Mouse (Mus musculus): Measurements from ENCODE around the gene Dock4.

Dock4 gene

GRCm38 (mm10) chr12:40574051-40574450, 128.3 kb downstream of the Dock4 start:
- no peak for DNase-seq

DNA sequence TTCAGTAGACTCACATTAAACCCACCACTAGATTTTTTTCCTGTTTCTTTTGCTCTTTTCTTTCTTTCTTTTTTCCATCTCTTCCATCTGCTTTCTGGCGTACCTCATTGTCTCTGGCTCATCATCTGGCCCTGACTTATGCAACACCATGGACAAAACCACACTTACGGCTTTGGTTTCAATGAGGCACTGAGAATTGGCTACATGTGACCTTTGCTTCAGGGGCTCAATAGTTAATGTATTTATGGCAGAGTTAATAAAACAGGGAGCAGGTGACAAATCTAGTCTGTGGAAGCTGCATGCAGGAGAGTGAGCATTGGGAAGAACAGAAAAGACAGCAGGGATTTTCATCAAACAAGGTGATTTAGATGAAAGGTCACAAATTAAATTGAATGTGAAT, 131.0 kb downstream of the Dock4 start:
- DNase-seq: no peak

GRCm38 (mm10) chr12:40580351-40580750, 134.6 kb downstream of the Dock4 start:
- DNase-seq: no peak

GRCm38 (mm10) chr12:40581037-40581436, 135.3 kb downstream of the Dock4 start:
- no peak for DNase-seq

DNA sequence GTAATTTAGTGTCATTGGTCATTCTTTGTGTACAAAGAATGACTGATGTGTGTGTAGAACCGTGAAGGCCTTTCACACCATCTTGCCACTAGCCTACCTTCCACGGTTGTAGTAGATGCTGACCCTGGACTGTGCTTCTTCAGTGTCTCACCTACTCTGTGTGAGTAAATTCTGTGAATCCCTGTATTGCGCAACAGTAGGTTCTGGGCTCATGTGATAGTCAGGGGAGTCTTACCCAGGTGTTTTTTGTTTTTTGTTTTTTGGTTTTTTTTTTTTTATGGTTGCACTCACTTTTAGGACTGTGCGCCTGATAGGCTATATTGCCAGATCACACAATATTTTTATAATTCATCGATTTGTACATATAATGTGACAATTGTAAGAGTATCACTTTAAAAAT, 136.3 kb downstream of the Dock4 start:
- DNase-seq: no peak

DNA sequence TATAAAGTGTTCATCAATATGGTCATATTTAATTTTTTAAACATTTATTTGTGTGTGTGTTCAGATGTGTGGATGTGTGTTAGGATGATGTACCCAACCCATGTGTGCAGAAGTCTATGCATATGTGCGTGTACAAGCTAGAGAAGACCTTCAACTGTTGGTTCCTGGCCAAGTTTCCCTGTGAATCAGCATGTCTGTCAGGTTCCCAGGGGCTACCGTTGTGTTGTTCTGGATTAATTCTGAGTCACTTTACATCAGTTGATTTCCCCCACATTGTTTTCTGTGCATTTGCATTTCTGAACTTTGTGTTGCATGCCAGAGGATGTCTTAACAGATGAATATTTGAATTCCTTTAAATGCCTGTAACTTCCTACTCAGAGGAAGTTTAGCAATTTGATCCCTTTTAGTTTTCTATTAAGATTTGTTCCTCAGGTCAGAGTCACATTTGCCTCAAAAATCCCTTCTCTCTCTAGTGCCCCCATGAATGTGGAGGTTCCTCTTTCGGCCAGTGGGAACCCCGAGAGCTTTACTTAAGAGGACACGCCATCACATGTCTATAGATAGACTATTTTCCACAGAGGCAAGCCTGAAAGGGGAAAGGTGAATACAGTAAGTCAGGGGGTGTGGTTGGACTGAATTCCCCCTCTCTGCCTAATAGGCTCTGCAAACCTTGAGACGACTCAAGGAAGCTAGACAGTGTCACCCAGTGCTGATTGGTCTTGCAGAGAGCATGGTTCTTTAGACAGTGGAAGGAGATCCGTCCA, 139.0 kb downstream of the Dock4 start:
- no peak for DNase-seq

DNA sequence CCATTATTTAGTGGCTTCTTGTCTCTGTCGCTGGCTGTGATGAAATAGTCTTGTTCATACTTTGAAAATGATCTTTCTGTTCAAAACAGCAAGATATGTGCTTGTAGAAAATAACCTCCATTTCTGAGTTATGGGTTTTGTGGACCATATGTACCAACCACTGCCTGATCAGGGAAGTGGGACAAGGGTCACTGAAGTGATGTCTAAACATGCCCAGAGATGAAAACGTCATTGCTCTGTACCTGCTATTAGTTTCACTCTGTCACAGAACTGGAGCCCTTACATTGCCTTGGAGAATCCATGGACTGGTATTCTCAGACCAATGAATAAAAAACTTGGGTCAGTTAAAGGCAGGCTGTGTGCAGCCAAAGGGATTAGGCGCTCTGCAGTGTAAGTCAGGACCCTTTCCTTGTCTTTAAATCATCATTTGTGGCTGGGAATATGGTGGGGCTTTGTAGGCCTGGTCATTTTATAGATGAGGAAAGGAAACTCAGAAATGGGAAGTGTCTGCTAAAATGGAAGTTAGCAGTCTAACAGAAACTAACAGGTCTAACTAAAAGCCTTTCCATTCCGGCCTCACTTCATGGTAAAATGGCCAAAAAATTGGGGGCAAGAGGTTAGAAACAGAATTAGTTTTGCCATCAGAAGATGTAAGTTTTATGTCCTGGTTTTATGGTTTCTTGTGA, 139.8 kb downstream of the Dock4 start:
- DNase-seq: no peak

GRCm38 (mm10) chr12:40594161-40594560, 148.4 kb downstream of the Dock4 start:
- DNase-seq: no peak

DNA sequence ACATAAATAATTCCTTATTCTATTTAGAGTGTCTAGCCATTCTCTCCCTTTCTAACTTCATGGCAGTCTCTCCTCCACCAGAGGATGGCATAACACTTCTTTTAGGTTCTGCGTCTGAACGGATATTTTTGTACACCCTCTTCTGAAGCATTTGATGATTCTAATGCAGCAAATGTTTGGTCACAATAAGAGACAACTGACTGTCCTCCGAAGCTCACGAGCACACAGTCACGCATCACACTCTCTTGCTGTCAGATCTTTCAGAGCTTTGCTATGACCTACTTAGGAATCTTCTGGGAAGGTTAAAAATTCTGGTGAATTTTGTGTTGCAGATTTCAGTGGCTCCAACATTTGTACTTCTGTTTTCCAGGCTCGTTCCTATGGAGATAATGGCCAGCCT, 149.7 kb downstream of the Dock4 start:
- no peak for DNase-seq

GRCm38 (mm10) chr12:40596020-40596419, 150.3 kb downstream of the Dock4 start:
- DNase-seq: no peak

GRCm38 (mm10) chr12:40596441-40596840, 150.7 kb downstream of the Dock4 start:
- no peak for DNase-seq

DNA sequence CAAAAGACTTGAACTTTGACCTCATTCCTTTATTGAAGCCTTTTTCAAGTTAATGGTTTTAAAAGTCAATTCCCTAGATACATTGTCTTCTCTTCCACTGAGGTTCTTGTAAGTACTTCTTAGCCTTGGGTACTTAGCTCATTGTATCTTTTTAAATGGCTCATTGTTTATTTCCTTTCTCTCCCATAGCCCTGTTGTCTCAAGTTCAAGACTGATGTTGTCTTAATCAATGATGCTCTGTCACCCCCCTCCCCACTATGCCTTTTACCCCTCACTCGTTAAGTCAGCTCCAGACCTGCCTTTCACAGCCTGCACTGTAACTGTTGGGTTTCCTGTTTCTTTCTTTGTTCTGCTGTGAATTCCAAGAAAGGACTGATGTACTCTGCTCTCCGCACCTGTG, 154.2 kb downstream of the Dock4 start:
- no peak for DNase-seq

GRCm38 (mm10) chr12:40605565-40605964, 159.8 kb downstream of the Dock4 start:
- DNase-seq: no peak

DNA sequence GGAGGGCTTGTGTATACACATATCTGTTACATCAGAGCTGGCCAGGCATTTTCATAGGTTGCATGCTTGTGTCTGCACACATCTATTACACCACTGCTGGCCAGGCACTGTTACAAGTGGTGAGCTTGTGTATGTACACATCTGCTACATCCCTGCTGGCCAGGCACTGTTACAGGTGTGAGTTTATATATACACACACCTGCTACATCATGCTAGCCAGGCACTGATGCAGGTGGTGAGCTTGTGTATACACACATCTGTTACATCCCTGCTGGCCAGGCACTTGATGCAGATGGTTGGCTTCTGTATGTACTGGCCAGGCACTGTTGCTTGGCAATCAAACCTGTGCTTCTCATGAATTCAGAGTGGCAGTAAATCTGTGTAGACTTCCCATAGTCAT, 177.2 kb downstream of the Dock4 start:
- no peak for DNase-seq

DNA sequence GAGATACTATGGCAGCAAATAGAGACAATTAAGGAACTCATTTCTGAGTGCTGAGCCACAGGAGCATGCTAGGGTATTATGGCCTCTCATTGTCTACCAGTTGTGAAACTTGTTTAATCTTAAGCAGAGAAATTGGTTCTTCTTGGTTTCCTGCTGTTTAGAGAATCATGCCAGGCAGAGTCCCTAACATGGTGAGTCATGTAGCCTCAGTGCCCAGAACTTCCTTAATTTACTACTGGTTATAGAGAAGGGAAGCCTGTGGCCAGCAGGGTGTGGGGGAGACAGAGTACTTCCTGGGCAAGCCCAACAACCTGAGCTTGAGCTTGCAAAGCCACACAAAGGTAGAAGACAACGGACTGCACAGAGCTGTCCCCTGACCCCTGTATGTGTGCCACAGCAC, 180.8 kb downstream of the Dock4 start:
- no peak for DNase-seq

DNA sequence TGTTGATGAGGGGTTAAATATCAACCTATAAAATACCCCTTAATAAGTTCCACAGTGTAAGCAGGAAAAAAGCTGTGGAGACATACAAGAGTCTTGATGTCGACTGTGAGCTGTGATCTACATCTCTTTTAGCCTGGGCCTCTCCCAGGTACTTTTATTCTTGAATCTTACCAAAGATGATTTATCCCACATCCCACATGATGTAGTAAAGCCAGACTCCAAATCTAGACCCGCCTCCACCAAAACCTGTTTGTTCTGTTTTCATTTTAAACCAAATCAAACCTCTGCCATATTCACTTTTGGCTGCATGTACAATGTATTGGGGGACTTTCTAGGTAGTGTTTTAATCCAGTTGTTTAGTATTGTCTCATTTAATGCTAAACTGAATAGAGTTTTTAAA, 187.5 kb downstream of the Dock4 start:
- no peak for DNase-seq

DNA sequence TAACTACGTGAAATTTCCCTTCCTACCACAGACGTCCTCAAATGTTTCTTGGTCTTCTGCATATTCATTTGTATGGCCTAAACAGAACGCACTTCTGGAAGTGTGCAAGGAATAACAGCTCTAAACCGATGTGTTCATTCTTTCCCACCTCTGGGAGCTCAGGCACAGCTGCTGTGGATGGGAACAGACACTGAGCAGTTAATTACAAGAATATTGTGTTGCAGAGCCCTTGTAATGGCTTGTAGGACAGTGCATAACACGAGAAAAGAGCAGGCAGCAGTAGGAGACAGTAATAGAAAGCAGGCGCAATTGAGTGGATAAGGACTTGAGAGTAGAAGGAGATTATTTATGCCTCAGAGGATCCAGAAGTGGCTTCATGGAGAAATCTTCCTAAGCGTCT, 188.4 kb downstream of the Dock4 start:
- DNase-seq: no peak

DNA sequence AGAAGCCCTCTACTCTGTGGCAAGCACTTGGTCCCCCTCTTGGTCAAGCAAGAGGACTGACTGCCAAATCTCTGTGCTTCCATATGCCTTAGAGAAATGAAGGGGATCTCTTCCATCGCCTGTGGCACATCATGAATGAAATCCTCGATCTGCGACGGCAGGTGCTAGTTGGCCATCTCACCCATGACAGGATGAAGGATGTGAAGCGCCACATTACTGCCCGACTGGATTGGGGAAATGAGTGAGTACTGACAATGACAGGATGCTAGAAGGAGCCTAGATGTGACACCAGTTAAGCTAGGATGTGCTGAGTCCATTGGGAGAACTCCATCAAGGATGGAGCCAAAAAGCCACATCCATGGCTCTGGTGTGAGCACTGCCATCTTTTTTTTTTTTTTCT, 190.2 kb downstream of the Dock4 start:
- no peak for DNase-seq

DNA sequence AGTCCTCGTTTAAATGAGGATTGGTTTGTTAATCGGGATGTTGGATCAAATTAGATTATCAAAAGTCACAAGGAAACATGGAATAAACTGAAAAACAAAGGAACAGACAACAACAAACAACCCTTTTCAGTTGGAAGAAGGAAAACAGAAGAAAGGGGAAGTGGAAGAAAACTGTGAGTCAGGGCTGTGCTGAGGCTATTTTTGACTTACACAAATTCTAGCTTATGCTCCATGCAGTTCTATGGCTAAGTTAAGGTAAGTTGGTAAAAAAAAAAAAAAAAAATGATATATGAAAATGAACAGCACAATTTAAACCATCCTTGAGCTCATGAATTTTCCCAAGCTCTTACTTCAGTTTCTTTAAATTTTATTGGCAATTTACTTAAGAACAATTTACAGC, 191.7 kb downstream of the Dock4 start:
- DNase-seq: no peak

GRCm38 (mm10) chr12:40645869-40646268, 200.1 kb downstream of the Dock4 start:
- DNase-seq: no peak

DNA sequence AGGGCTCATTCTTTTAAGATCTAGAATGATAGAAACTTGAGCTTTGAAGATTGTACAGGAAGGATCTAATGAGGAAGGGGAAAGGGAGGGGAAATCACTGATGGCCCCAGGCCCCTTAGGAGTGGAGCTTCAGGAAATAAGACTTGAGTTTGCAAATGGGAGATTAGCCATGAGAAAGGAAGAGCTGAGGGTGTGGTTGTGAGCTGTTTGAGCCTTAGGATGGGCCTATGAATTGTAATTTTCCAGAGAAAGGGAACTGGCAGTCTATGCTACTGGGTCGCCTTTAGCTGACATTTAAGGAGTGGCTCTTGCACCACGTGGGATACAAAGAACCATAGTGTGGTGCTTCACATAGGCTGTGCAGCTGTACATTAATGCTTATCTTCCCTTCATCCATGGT, 208.6 kb downstream of the Dock4 start:
- DNase-seq: no peak

DNA sequence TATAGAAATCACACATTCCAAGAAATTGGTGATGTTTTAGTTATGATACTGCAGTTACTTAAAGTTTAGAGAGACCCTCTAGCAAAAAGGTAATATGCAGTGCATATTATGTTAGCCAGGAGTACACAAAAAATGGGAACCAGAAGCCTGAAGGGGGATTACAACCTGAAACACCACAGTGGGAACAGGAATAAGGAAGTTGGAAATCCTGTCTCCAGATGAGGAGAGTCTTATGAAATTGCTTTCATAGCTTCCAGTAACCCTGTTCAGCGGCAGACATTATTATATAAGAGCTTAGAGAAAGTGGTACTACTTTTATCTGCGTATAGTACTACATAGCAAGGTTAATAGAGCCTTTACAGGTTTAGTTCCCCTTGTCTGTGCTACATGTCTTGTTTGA, 210.1 kb downstream of the Dock4 start:
- no peak for DNase-seq

GRCm38 (mm10) chr12:40656438-40656837, 210.7 kb downstream of the Dock4 start:
- DNase-seq: no peak

GRCm38 (mm10) chr12:40657229-40657885, 211.6 kb downstream of the Dock4 start:
- DNase-seq: no peak

Data from thymus, postnatal 36 days (tissue).